Mouse (Mus musculus) MEL (cell line): ENCODE results near the gene Gm45021.

ENCODE experiments used
- GABPA ChIP-seq: IDR thresholded peaks from 2 replicates; pipeline ENCODE4 v1.6.1; 2012; ENCODE audit warnings: low read depth, mild to moderate bottlenecking, inconsistent platforms, low read length, improper control_type of control experiment, moderate library complexity
- JUND ChIP-seq: IDR thresholded peaks from 2 replicates; pipeline ENCODE4 v1.6.1; 2011; ENCODE audit warnings: low read depth, mild to moderate bottlenecking, improper control_type of control experiment, low read length
- ZKSCAN1 ChIP-seq: IDR thresholded peaks from 2 replicates; pipeline ENCODE4 v1.6.1; 2012; ENCODE audit warnings: low read depth, mild to moderate bottlenecking, inconsistent platforms, low read length, improper control_type of control experiment, moderate library complexity
- ZMIZ1 ChIP-seq: IDR thresholded peaks from 2 replicates; pipeline ENCODE4 v1.6.1; 2012; ENCODE audit warnings: low read depth, mild to moderate bottlenecking, inconsistent platforms, low read length, improper control_type of control experiment, moderate library complexity

DNA sequence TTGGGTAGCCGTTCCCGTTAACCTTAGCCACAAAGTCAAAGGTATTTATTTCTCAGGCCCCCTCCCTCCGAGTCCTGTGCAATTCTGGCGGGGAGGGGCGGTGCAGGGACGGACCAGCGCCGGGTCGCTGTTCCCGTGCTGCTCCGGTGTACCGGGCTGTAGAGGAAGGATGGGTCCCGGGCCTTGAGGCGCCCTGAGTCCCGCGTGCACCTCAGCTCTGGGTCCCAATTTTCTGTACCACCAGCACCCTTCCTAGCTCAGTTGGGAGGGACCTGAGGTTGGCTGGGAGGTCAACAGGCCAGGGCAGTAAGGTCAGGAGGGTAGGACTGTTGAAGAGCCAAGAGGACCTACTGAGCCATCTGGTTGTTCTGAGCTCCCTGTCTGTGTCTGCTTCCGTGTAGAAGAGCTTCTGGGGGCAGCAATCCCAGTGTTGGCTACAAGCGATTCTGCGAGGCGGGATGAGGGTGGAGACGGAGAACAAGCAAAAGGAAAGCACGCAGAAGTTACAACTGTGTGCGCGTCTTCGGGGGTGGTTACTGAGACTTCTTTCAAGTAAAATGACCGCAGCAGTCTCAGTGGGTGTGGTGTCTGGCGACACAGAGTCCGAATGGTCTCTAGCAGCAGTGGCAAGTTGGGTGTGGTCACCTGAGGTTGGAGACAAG is 12.8 kb downstream of the Gm45021 start:
- no peak for TF ChIP-seq JUND
- TF ChIP-seq ZKSCAN1, result no peak
- TF ChIP-seq ZMIZ1, result no peak
- no peak for TF ChIP-seq GABPA
